In the genomic region with DNA sequence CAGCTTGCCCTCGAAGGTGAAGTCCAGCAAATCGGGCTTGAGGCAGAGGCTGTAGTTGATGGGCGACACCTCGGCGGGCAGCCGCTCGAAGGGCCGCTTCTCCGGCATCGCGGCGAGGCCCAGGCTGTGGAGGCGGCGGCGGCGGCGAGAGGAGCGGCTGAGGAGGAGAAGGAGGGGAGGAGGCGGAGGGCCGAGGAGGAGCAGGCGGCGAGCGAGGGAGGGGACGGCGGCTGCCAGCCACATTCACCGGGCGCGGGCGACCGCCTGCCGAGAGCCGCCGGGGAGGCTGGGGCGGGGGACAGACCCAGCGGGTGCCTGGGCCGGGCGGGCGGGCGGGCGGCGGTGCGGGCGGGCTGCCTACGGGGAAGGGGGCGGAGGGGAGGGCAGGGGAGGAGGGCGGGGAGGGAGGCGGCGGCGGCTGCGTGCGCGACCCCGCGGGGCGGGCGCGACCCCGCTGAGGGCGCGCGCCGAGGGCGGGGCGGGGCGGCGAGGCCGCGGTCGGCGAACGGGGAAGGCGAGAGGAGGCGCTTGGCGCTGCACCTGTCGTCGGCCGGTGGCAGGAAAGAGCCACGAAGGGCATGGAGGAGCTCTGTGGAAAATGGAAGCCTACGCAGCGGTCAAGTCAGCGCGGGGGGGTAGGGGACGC, we compare ENCODE assay signal across 8 mouse cellular contexts. TPM values are rescaled to one million over a fixed set of nuclear protein-coding genes. Genes with fewer than 3 reads are reported as not detected.
A peak's percentile ranks its signal among the peaks of the same experiment; 100 is the strongest.
DNase-seq lines count a peak whose midpoint lies in the region; ATAC-seq and TF ChIP-seq lines count a peak whose summit lies in the region.

A gene (minus strand): TSS at position 423 of the 646 bp plus-strand sequence.

- peak within 1 kb of the TSS; percentile 87 for H3K27ac ChIP-seq in bone marrow macrophage, adult 2 months (ENCODE audit: insufficient read depth, low read depth, low read length)
- H3K27ac ChIP-seq in embryonic facial prominence, embryonic 15.5 days (replicated peaks), result peak within 1 kb of the TSS; percentile 95
- peak within 1 kb of the TSS; percentile 97 for H3K27ac ChIP-seq in kidney, embryonic 14.5 days (ENCODE audit: low read depth, low read length)
- H3K27ac ChIP-seq in liver, adult 2 months (replicated peaks; ENCODE audit: insufficient read depth, low read depth, low read length), result peak within 1 kb of the TSS; percentile 62

- under 1% methylated on average over 58 of the region's 83 CpGs for WGBS in embryonic facial prominence, embryonic 15.5 days
- 1% methylated on average over 61 of the region's 83 CpGs for WGBS in kidney, embryonic 14.5 days
- under 1% methylated on average over 59 of the region's 83 CpGs for WGBS in liver, adult 2 months

- H3K27me3 ChIP-seq in embryonic facial prominence, embryonic 15.5 days, result no peaks in the 10 kb centered on the region
- H3K27me3 ChIP-seq in kidney, embryonic 14.5 days (ENCODE audit: control insufficient read depth, insufficient read depth, low read length), result no peaks in the 10 kb centered on the region
- H3K27me3 ChIP-seq in liver, adult 2 months (ENCODE audit: control insufficient read depth, insufficient read depth, low read length), result no peaks in the 10 kb centered on the region

- ATAC-seq in embryonic facial prominence, embryonic 15.5 days (ENCODE audit: insufficient number of reproducible peaks, low FRiP score, low TSS enrichment, low read depth), result peak; percentile 73
- peak; percentile 75 for ATAC-seq in kidney, embryonic 14.5 days (ENCODE audit: low FRiP score, low TSS enrichment)
- ATAC-seq in monocyte, adult 5-6 weeks (replicated peaks; ENCODE audit: insufficient number of reproducible peaks, low FRiP score, low TSS enrichment, poor library complexity, severe bottlenecking), result peak; percentile 72

- H3K4me2 ChIP-seq in embryonic facial prominence, embryonic 15.5 days (replicated peaks), result peak within 1 kb of the TSS; percentile 70
- H3K4me2 ChIP-seq in kidney, embryonic 14.5 days (replicated peaks; ENCODE audit: low read depth, low read length), result peak within 1 kb of the TSS; percentile 61

- peak; percentile 80 to 85 for DNase-seq in B cell, adult 2 months
- DNase-seq in heart, adult 9 months (ENCODE audit: low spot score in 2 of 2), result peak; percentile 71 to 74
- peak; percentile 63 for DNase-seq in liver, adult 2 months (ENCODE audit: extremely low read depth, low read depth, low spot score)
- peak; percentile 75 for DNase-seq in spleen, postnatal 36 days (ENCODE audit: low spot score in 2 of 2)

- peaks cover 18% of the 10 kb centered on the region for H3K4me1 ChIP-seq in bone marrow macrophage, adult 2 months (ENCODE audit: control insufficient read depth, insufficient read depth, low read length)
- H3K4me1 ChIP-seq in embryonic facial prominence, embryonic 15.5 days, result peaks cover 17% of the 10 kb centered on the region
- peaks cover 10% of the 10 kb centered on the region for H3K4me1 ChIP-seq in kidney, embryonic 14.5 days (ENCODE audit: control insufficient read depth, insufficient read depth, low read length)
- peaks cover 14% of the 10 kb centered on the region for H3K4me1 ChIP-seq in liver, adult 2 months (ENCODE audit: control insufficient read depth, insufficient read depth, low read length)

- TF ChIP-seq CTCF in bone marrow macrophage, adult 2 months (IDR thresholded peaks at IDR 0.05; ENCODE audit: low read depth, low read length), result no peak
- TF ChIP-seq CTCF in liver, adult 2 months (IDR thresholded peaks at IDR 0.05; ENCODE audit: low read depth, low read length), result no peak; the same call in 1 of the 2 replicates

- TF ChIP-seq POLR2A in bone marrow macrophage, adult 2 months (IDR thresholded peaks at IDR 0.05; ENCODE audit: borderline replicate concordance, low read depth, low read length), result peak; percentile 68; the same call in 1 of the 2 replicates
- peak; percentile 64; the same call in 1 of the 2 replicates for TF ChIP-seq POLR2A in liver, adult 2 months (IDR thresholded peaks at IDR 0.05; ENCODE audit: extremely low read depth, insufficient read depth, low read length)

- peak within 1 kb of the TSS; percentile 99 for H3K4me3 ChIP-seq in bone marrow macrophage, adult 2 months (ENCODE audit: insufficient read depth, low read length)
- peak within 1 kb of the TSS; percentile 72 for H3K4me3 ChIP-seq in embryonic facial prominence, embryonic 15.5 days (replicated peaks)
- H3K4me3 ChIP-seq in kidney, embryonic 14.5 days (ENCODE audit: low read length), result peak within 1 kb of the TSS; percentile 99
- H3K4me3 ChIP-seq in liver, adult 2 months (ENCODE audit: insufficient read depth, low read depth, low read length), result peak within 1 kb of the TSS; percentile 100

- H3K36me3 ChIP-seq in embryonic facial prominence, embryonic 15.5 days, result no peaks in the 10 kb centered on the region
- no peaks in the 10 kb centered on the region for H3K36me3 ChIP-seq in kidney, embryonic 14.5 days (ENCODE audit: control insufficient read depth, insufficient read depth, low read length)
- no peaks in the 10 kb centered on the region for H3K36me3 ChIP-seq in liver, adult 2 months (ENCODE audit: control insufficient read depth, insufficient read depth, low read length)

- peak within 1 kb of the TSS; percentile 91 for H3K9ac ChIP-seq in embryonic facial prominence, embryonic 15.5 days
- H3K9ac ChIP-seq in kidney, embryonic 14.5 days (ENCODE audit: low read depth, low read length), result peak within 1 kb of the TSS; percentile 99
- peak within 1 kb of the TSS; percentile 100 for H3K9ac ChIP-seq in liver, adult 2 months (ENCODE audit: low read depth, low read length)

- peaks cover 29% of the 10 kb centered on the region for H3K79me2 ChIP-seq in liver, adult 2 months (ENCODE audit: control insufficient read depth, insufficient read depth, low read length)

- H3K9me3 ChIP-seq in embryonic facial prominence, embryonic 15.5 days (replicated peaks), result no peaks in the 10 kb centered on the region
- H3K9me3 ChIP-seq in kidney, embryonic 14.5 days (ENCODE audit: control insufficient read depth, low read length), result no peaks in the 10 kb centered on the region

RNA-seq across cellular contexts. Expression of the gene that starts here (rescaled TPM):
- polyA plus RNA-seq in bone marrow macrophage, adult 2 months (2012; ENCODE audit: insufficient read depth, insufficient read length, missing spikeins), result 102 and 112 TPM in 2 replicates
- polyA plus RNA-seq in embryonic facial prominence, embryonic 15.5 days (2015; fragmentation: Nextera tagmentation; extraction: Ambion mirVana), result 93.3 and 102 TPM in 2 replicates
- polyA plus RNA-seq in kidney, embryonic 14.5 days (2014; fragmentation: Nextera tagmentation; extraction: Ambion mirVana), result 53.6 and 78.6 TPM in 2 replicates
- 12.2 and 21.2 TPM in 2 replicates for total RNA-seq in liver, adult 2 months (2014; rRNA removed)
- 7.1 and 9.1 TPM in 2 replicates for polyA plus RNA-seq in liver, adult 2 months (2012; rRNA removed)
- total RNA-seq in monocyte, adult 5-6 weeks (2017), result 23.9 to 35.9 TPM (median 24.2 TPM) in 3 replicates

Comparison
In these comparisons a context has a peak if more than half of its experiments do, and no peak if none do; other contexts are left out.
1. Peak in every context shown above with its lines: DNase-seq, ATAC-seq, H3K4me3 ChIP-seq and H3K27ac ChIP-seq.